Mouse (Mus musculus): ENCODE data around the gene Gpr34. TPM values are rescaled to one million over a fixed set of nuclear protein-coding genes. Genes with fewer than 3 reads are reported as not detected.

Gene Gpr34
- polyA plus RNA-seq (2015; fragmentation: Nextera tagmentation; extraction: Ambion mirVana): 1.6 and 2.8 TPM in 2 replicates

GRCm38 (mm10) chrX:13631599-13632283 is at the start of gene Gpr34:
Gene Gpr34 (plus strand): TSS chrX:13632089.

GRCm38 (mm10) chrX:13661063-13661462 is 29.2 kb downstream of the Gpr34 start, which contains the start of gene Gpr82:
Gene Gpr82 (plus strand): TSS chrX:13661363.

Other genes starting within 250 kb of the Gpr34 start
- 0.02 TPM in 1 of 2 replicates, not detected in the other for gene Nyx, start 166.0 kb upstream of the Gpr34 start, polyA plus RNA-seq (2015; fragmentation: Nextera tagmentation; extraction: Ambion mirVana)
- 0.18 and 0.24 TPM in 2 replicates for gene Gpr82, start 29.3 kb downstream of the Gpr34 start, polyA plus RNA-seq (2015; fragmentation: Nextera tagmentation; extraction: Ambion mirVana)
- 5.7 and 6.9 TPM in 2 replicates for gene Cask, start 219.3 kb downstream of the Gpr34 start, polyA plus RNA-seq (2015; fragmentation: Nextera tagmentation; extraction: Ambion mirVana)

Data from spleen, postnatal 0 days (tissue).